ENCODE assay signal across 20 mouse cellular contexts in the genomic region with DNA sequence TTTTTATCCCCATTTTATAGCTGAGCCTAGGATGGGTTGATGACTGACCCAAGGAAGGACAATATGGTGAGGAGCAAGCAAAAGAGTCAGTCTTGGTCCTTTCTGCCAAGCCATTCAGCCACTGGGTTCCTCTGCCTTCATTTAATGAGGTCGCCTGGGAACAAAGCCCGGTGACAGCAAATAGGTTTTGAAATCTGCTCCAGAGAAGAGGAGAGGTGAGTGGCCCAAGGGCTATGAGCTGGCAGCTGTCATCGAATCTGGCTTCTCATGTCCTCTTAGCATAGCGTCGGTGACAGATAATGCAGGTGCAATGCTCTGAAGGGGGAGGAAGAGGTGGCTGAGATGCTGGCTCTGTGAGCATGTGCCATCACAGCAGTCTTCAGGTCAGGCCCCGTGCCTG. TPM values are rescaled to one million over a fixed set of nuclear protein-coding genes. Genes with fewer than 3 reads are reported as not detected.
"Had no signal": no experiment of that assay in that cellular context is flagged by ENCODE, and none has a peak within 500 bp of the region (broad histone marks: within the 10 kb centered on the region; RNA-seq: fewer than 3 reads in every experiment).

No protein-coding gene starts in this region.

- DNase-seq: lung, adult 18-20 months; lung, embryonic 14.5 days; lung, postnatal 10 days; lung, postnatal 4 days; right cerebral cortex, postnatal 14 days; thymus, adult 2 months; thymus, postnatal 4 days had no signal

- ATAC-seq: midbrain, embryonic 13.5 days; midbrain, embryonic 15.5 days had no signal

RNA-seq across cellular contexts. Expression of a gene that starts 58.1 kb away (rescaled TPM):
- total RNA-seq: monocyte, adult 5-6 weeks; neutrophil, adult 5-6 weeks had no signal
- polyA plus RNA-seq: liver, embryonic 16.5 days; midbrain, embryonic 11.5 days; midbrain, embryonic 13.5 days; midbrain, embryonic 15.5 days; neural tube, embryonic 12.5 days; neural tube, embryonic 14.5 days; spleen, adult 2 months; stomach, embryonic 15.5 days; stomach, postnatal 0 days; testis, adult 2 months; thymus, adult 2 months; urinary bladder, adult 2 months had no signal
